Mouse (Mus musculus) ES-Bruce4 (cell line): ENCODE measurements around the gene Nipal4.

Experiments used
- CTCF ChIP-seq: IDR thresholded peaks from one replicate; pipeline ENCODE4 v1.8.1; 2011; ENCODE audit warnings: low read depth, low read length
- POLR2A ChIP-seq: IDR thresholded peaks from one replicate; pipeline ENCODE4 v1.8.1; 2011; ENCODE audit warnings: low read length; ENCODE audit not compliant: insufficient read depth

- TF ChIP-seq CTCF (no peak), POLR2A (no peak)
Observed at GRCm38 (mm10) chr11:46123328-46123866, 42.9 kb downstream of the Nipal4 start.
